Mouse (Mus musculus): ENCODE measurements around the gene Kat2b. TPM values are rescaled to one million over a fixed set of nuclear protein-coding genes. Genes with fewer than 3 reads are reported as not detected.

The Kat2b gene
- polyA plus RNA-seq, 1 experiment = 3.3 TPM

DNA sequence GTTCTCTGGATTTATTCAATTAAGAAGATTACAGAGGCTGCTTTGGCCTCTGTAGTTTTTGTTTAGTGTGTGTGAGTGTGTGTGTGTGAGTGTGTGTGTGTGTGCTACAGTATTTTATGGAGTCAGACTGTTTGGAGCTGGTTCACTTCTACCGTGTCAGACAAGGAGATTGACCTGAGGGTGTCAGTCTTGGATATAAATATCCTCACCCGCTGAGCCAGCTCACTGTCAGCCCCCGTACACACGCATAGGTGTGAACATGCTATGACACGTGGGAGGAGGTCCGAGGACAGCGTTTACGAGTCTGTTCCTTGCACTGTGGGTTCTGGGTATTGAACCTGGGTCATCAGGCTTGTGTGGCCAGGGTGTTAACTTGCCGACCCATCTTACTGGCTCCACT is 57.1 kb downstream of the Kat2b start:
- no peak for TF ChIP-seq GATA1 (IDR thresholded peaks at IDR 0.05; ENCODE audit: low read length)

DNA sequence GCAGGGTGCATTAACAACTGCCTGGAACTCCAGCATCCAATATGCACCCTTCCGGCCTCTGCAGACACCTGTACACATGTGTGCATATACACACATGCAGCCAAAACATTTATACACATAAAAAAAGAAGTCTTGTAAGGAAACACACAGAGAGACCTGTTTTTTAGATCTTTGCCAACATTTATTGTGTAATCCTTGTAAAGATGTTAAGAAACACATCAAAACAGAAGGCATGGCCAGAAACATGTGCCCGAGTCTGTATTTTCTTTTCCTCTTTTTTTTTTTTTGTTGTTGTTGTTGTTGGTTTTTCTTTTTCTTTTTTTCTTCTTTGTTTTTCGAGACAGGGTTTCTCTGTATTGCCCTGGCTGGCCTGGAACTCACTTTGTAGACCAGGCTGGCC is 59.5 kb downstream of the Kat2b start:
- no peak for TF ChIP-seq GATA1 (IDR thresholded peaks at IDR 0.05; ENCODE audit: low read length)

DNA sequence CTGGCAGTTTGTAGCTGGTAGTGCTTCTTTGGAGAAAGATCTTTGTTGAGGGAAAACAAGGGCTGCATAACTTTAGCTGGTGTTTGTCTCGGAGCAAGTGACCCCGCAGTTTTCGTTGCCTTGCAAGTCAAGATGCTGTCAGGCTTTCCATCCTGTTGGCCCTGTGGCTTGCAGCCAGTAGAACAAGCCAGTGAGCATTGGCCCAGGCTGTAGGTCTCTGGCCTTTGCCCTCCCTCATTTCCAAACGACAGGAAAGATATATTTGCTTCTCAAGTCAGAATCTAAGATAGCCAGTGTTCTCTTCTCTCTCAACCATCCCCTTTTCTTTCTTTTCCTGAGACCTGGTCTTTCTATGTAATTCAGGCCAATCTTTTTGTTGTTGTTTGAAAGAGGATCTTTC is 60.8 kb downstream of the Kat2b start:
- no peak for TF ChIP-seq GATA1 (IDR thresholded peaks at IDR 0.05; ENCODE audit: low read length)

DNA sequence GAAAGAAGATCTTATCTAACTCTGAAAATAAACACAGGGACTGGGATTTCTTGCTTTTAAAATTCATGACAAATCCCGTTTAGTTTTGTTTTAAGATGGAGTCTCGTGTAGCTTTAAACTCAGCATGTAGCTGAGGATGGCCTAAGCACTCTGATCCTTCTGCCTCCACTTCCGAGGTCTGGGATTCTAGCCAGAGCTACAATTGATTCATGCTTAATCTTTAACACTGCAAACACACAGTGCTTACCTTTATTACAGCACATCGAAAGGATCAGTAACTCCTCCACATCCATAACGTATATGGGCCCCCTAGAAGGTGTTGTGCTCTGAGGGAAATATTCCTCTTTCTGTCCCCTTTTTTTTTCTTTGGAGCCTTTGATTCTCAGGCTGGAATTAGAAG is 61.5 kb downstream of the Kat2b start:
- no peak for TF ChIP-seq GATA1 (IDR thresholded peaks at IDR 0.05; ENCODE audit: low read length)

DNA sequence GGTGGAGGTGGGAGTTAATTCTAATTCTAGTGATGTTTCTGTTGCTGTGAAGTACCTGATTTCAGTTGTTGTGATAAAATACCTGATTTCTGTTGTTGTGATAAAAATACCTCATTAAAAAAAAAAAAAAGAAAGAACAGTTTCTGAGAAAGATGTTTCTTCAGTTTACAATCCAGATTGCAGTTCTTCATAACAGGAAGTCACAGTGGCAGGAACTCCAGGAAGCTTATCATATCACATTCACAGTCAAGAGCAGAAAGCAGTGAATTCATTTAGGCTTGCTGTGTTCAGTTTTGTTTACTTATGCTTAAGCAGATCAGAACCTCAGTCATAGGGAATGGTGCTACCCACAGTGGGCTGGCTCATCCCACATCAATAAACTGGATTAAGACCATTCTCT is 64.7 kb downstream of the Kat2b start:
- TF ChIP-seq GATA1 (IDR thresholded peaks at IDR 0.05; ENCODE audit: low read length) = no peak

DNA sequence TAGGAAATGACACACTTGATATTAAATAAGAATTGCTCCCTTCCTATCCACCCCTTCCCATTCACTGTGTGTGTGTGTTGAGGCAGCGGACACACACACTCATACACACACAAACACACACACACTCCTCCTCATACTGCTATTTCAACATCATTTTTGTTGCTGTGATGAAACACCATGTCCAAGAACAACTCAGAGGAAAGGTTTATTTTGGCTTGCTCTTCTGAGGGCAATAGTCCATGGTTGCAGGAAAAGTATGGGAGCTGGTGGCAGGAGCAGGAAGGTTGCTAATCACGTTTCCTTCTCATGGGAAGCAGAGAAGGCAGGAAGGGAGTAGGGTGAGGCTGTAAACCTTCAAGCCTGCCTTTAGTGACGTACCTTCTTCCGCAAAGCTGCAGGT is 76.7 kb downstream of the Kat2b start:
- TF ChIP-seq GATA1 (IDR thresholded peaks at IDR 0.05; ENCODE audit: low read length) = no peak

DNA sequence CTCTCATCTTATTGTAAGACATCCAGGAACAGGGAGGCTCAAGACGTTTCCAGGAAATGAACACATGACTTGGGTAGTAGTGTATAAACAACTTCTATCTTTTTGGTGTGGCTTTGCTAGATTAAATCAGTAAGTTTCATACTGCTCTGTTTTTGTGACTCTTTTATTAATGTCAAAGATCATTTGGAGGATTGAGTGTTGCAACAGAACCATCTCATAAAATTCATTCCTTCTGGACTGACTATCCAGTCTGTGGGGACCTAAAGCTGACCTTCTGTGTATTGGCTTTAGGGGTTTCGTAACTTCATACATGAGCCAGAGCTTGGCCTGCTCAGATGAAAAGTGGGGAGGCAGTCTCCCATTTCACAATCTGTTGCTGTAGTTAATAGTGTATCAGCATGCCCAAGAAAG is 83.6 kb downstream of the Kat2b start:
- no peak for TF ChIP-seq GATA1 (IDR thresholded peaks at IDR 0.05; ENCODE audit: low read length)

DNA sequence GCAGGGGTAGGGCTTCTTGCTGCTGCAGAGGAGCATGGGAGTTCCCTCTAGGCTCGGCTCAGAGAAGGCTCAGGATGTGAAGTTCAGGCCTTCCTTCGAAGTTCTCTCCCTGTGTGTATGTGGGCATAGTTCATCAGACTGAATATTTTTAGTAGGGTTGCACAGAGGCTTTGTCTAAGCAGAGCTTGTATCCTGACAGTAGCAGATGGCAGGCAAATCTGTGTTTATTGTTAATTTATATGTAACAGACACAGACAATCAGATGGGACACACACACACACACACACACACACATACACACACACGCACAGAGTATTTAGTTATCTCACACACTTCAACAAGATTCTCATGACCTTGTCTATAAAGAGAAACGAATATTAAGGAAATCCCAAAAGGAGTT is 87.9 kb downstream of the Kat2b start:
- TF ChIP-seq GATA1 (IDR thresholded peaks at IDR 0.05; ENCODE audit: low read length) = no peak

DNA sequence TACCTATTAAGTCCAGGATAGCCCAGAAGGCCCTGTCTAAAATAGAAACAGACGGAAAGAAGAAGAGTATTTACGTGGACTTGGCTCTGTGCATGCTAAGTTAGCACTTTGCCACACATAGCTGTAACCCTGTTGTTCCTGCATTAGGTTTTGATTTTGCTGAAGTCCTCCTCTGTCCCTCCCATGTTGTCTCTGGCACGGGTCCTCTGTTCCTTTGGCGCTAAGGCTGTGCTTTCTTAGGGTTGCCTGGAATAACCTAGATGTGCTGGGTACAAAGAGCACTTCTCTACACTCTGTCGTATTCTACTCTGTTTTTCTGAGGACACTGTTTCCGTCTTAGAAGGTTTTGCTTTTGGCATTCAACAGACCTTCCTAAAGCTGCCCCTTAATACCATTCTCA is 88.4 kb downstream of the Kat2b start:
- TF ChIP-seq GATA1 (IDR thresholded peaks at IDR 0.05; ENCODE audit: low read length) = no peak

DNA sequence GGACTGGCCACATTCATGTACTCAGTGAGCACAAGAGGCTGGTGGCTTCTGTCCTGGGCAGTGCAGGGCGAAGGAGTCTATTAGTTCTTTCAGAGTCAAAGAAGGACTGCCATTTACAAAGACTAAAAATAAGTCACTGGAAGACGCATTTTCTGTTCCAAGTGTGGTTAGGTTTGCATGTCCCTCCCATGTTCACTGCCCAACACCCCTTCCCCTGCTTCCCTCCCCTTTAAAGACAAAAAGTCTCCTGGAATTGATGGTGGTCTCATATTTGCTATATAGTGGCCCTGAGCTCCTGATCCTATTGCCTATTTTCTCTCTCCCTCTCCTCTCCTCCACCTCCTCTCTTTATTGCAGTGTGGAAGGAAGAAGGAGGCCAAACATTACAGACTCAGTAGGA is 89.3 kb downstream of the Kat2b start:
- TF ChIP-seq GATA1 (IDR thresholded peaks at IDR 0.05; ENCODE audit: low read length) = no peak

DNA sequence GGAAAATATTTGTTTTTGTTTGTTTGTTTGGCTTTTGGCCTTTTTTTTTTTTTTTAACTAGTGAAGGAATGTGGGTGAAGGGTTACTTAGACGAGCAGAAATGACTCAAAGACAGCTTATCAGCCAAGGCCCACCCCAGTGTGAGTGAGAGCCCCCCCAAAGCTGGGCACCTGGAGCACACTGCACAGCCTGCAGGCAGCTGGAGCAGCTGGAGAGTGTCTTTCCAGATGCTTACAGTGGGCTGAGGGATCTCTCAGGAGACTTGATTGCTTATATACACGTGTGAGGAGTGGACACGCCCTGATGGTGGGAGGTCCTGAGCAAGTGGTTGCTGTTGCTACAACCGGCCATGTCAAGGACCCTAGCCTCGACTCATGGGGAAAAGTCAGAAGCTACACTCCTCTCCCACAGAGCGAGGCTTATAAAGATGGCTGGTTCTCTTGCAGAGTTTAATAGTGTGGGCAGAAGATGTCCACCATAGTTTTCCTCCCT is 89.8 kb downstream of the Kat2b start:
- TF ChIP-seq GATA1 (IDR thresholded peaks at IDR 0.05; ENCODE audit: low read length) = no peak

DNA sequence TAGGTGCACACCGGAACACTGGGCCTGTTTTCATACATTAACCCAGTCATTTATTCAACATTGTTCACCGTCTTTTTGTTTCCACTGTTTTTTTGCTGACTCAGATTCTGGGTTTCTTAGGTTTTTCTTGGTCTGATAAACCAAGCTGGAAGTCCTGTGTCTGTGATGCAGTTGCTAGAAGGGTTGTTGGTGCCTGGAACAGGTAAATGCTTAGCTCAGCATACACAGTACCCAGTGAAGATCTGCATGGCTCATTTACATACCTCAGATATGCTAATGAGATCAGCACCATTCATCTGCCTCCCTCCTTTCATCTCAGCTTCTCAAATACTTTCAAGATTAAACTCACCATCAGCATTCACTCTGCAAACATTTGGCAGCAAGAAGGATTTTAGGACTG is 92.0 kb downstream of the Kat2b start:
- TF ChIP-seq GATA1 (IDR thresholded peaks at IDR 0.05; ENCODE audit: low read length) = no peak

DNA sequence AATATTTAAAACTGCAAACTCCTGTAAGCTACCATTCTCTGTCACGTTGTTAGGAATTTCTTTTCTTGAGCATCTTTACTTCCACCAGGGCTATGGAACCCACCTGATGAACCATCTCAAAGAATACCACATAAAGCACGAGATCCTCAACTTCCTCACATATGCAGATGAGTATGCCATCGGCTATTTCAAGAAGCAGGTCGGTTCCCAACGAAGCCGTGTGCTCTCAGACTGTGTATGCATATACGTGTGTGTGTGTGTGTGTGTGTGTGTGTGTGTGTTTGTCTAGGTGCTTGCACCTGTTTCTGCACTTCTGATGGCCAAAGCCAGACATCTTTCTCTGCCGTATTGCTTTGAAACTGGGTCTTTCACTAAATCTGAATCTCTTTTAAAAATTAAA is 92.6 kb downstream of the Kat2b start:
- no peak for TF ChIP-seq GATA1 (IDR thresholded peaks at IDR 0.05; ENCODE audit: low read length)

DNA sequence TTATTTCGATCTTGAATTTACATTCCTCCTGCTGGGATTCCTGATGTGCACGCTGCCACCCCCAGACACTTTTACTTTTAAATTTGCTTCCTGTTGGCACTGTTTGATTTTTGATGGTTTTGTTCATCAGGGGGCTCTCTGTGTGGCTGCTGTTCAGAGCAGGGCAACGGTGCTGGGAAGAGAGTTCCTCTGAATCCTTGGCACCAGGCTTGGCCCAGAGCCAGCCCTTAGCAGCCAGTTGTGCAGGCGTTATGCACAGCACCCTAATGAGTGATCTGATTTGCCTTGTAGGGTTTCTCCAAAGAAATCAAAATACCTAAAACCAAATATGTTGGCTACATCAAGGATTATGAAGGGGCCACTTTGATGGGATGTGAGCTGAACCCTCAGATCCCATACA is 93.1 kb downstream of the Kat2b start:
- TF ChIP-seq GATA1 (IDR thresholded peaks at IDR 0.05; ENCODE audit: low read length) = no peak

DNA sequence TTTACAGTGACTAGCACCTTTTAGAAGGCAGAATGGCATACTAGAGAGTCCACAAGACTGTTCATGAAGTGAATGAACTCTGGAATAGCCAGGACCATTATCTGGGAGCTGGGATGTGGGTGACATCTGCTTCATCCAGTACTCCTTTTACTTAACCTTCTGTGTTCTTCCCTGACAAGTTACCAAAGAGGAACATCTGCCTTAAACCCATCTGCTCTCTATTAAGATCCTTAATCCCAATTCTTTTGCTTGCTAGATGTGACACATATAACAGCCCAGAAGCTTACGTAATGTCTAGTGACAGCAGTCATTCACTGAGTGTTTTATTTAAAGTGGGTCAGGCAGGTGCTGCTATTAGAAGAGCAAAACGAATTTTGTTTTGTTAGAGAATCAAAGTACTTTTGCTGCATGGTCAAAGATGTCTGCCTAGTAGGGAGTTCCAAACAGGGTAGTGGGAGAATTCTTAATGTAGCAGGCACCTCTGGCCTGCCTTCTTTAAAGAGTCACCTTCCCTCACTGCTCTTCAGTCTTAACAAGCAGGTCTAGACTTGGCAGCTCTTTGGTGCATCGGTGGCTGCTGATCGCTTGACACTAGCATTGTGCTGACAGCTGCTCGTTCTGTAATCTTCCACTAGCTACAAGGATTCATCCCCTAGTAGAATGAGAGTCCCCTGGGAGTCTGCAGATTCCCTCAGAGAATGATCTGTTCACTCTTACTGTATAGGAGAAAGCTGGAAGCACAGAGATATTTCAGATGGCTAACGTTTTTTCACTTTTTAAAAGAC is 94.6 kb downstream of the Kat2b start:
- TF ChIP-seq GATA1 (IDR thresholded peaks at IDR 0.05; ENCODE audit: low read length) = no peak

DNA sequence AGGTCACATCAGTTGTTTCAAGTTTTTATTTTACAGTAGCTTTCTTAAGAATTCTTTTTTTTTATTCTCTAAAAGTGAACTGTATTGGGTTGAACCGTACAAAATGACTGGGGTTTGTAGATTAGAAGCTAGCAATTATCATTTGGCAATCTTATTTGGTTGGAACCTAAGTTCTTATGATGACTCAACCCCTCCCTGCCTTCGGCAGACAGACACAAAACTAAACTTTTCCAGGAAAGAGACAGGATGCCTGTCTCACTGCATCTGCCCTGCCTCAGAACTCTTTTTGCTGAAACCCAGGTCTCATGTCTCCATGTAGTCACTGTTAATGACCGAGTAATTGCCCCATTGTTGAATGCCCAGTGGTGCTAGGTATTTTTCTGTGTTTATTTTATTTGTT is 97.6 kb downstream of the Kat2b start:
- no peak for TF ChIP-seq GATA1 (IDR thresholded peaks at IDR 0.05; ENCODE audit: low read length)

DNA sequence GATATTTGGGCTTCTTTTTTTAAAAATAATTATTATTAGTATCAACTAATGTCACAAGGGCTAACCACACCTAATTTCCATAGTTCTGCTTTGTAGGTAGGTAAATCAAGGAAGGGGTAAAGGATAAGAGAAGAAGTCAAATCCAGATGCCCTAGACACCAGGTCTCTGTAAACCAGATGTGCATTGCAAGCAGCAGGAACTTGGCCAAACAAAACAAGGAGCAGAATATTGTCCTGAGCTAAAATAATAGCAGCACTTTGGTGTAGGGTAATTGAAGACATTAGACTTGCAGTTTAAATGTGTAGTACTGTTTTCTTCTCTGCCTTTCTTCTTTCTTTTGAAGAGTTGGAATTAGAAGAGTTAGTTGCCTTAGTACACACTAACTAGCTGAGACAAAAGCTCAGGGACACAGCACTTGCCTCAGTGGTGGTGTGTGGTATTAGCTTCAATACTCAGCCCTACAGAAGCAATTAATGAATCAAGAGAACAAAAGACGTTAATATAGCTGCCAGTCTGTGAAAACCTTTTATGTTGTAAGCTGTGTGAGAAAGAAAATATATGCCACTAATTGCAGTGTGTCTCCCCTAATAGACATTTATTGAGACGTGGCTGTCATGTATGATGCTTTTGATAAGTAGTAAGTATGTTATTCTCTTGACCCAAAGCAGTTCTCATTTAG is 98.2 kb downstream of the Kat2b start:
- TF ChIP-seq GATA1 (IDR thresholded peaks at IDR 0.05; ENCODE audit: low read length) = no peak
